Mouse (Mus musculus) heart, postnatal 0 days (tissue): ENCODE results near the gene Nfil3. TPM values are rescaled to one million over a fixed set of nuclear protein-coding genes. Genes with fewer than 3 reads are reported as not detected.

Experiments
- ATAC-seq: fragments of 200-750 bp; cut with Nextera tagmentation; 2 replicates; pipeline ENCODE4 v1.8.0; 2017; ENCODE audit warnings: low read depth, moderate number of reproducible peaks, moderate library complexity; ENCODE audit not compliant: insufficient read depth
- DNase-seq: peaks from one replicate; pipeline ENCODE4 v3.0.0-alpha.2; 2016; ENCODE audit warnings: low spot score
- H3K27ac ChIP-seq: fragments of 300-500 bp; sonication (generic); 2 replicates; pipeline ENCODE4 v1.5.1; 2014; ENCODE audit warnings: low read depth, mild to moderate bottlenecking
- H3K27me3 ChIP-seq: fragments of 300-500 bp; sonication (generic); 2 replicates; pipeline ENCODE4 v1.6.1; 2014; ENCODE audit warnings: low read length, mixed read lengths; ENCODE audit not compliant: control insufficient read depth, insufficient read depth
- H3K36me3 ChIP-seq: fragments of 300-500 bp; sonication (generic); replicated peaks from 2 replicates; pipeline ENCODE4 v1.6.1; 2014; ENCODE audit warnings: low read length, mixed read lengths; ENCODE audit not compliant: control insufficient read depth, insufficient read depth
- H3K4me1 ChIP-seq: fragments of 300-500 bp; sonication (generic); 2 replicates; pipeline ENCODE4 v1.6.1; 2014; ENCODE audit warnings: antibody characterized with exemption; ENCODE audit not compliant: control insufficient read depth, insufficient read depth
- H3K4me2 ChIP-seq: fragments of 300-500 bp; sonication (generic); 2 replicates; pipeline ENCODE4 v1.6.1; 2014; ENCODE audit warnings: low read depth, mild to moderate bottlenecking, low read length, moderate library complexity
- H3K4me3 ChIP-seq: fragments of 300-500 bp; sonication (generic); 2 replicates; pipeline ENCODE4 v1.5.1; 2014; ENCODE audit warnings: low read depth, low read length
- H3K9ac ChIP-seq: fragments of 300-500 bp; sonication (generic); replicated peaks from 2 replicates; pipeline ENCODE4 v1.6.1; 2014; ENCODE audit warnings: low read depth, low read length, mixed read lengths
- H3K9me3 ChIP-seq: fragments of 300-500 bp; sonication (generic); replicated peaks from 2 replicates; pipeline ENCODE4 v1.6.1; 2016; ENCODE audit warnings: low read length; ENCODE audit not compliant: control insufficient read depth
- CTCF ChIP-seq: IDR thresholded peaks from 2 replicates; pipeline ENCODE4 v1.5.1; 2016; ENCODE audit warnings: antibody characterized with exemption, control low read depth, low read depth
- EP300 ChIP-seq: IDR thresholded peaks from 2 replicates; pipeline ENCODE4 v1.6.1; 2016; ENCODE audit warnings: antibody characterized with exemption, low read depth
- WGBS: fragments of 180-500 bp; shearing (Covaris S2); extraction: QIAGEN DNeasy Blood & Tissue Kit; methylation state at CpG from one replicate; pipeline ENCODE4 v1.1.7; 2014; 5-methylcytosine and 5-hydroxymethylcytosine counted together
- polyA plus RNA-seq: library from polyadenylated mRNA; unstranded; fragments of >200 nt; fragmentation: Nextera tagmentation; extraction: Ambion mirVana; gene quantifications from 2 replicates; pipeline ENCODE4 v1.2.1, GENCODE M21; 2015
- total RNA-seq: library from RNA; depleted of rRNA; stranded (reverse); fragments of >200 nt; gene quantifications from 2 replicates; pipeline ENCODE4 v1.2.3, GENCODE M21; 2014; ENCODE audit warnings: low replicate concordance

The Nfil3 gene
- total and polyA plus RNA-seq, 2 experiments from 2014 or later: 16.5 to 20.0 TPM

DNA sequence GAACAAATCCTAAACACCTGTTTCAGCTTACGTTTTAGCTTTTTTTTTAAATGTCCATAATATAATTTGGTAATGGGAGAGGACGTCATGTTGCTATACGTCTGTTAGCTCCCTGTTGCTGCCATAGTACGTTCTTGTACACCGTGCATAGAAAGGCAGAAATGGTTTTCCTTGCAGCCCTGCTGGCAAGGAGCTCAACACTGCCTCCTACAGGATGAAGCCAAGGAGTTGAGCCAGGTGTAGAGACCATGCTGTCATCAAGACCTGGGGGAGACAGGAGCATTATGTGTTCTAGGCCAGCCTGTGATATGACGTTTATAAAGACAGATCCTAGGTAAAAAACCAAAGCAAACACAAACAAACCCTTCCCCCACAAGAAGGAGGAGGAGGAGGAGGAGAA is 36.2 kb upstream of the Nfil3 start:
- H3K36me3 ChIP-seq: no peaks in the 10 kb centered on the region
- H3K4me1 ChIP-seq: peaks cover 21% of the 10 kb centered on the region
- H3K4me2 ChIP-seq: no peak overlapping the region
- H3K27me3 ChIP-seq: no peaks in the 10 kb centered on the region
- WGBS: 84% methylated on average over 6 of the region's 6 CpGs
- DNase-seq: no peak
- no peaks in the 10 kb centered on the region for H3K9me3 ChIP-seq
- H3K27ac ChIP-seq: no peak overlapping the region
- no peak overlapping the region for H3K9ac ChIP-seq
- peak; percentile 46 for TF ChIP-seq CTCF
- TF ChIP-seq EP300: no peak
- H3K4me3 ChIP-seq: no peak overlapping the region
- ATAC-seq: no peak

DNA sequence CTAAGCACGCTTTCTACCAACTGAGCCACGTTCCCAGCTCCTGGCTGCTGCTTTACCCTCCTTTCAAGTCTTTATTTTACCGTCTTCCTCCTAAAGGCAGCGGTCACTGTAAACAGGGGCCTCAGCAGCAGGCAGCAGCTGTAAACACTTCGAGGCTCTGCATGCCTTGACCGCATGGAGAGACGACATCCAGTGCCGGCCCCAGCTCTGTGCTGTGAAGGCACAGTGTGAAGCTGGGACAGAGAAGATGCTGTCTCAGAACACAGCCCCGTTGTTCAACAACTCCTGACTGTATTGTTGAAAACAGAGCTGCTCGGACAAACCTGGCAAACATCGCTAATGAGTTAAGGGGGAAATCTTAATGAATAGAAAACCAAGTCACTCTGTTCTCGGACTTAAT is 30.6 kb upstream of the Nfil3 start:
- Histone ChIP-seq H3K27ac (no peak overlapping the region), H3K36me3 (no peaks in the 10 kb centered on the region), H3K27me3 (no peaks in the 10 kb centered on the region), H3K9me3 (no peaks in the 10 kb centered on the region), H3K4me2 (no peak overlapping the region), H3K4me1 (peaks cover 30% of the 10 kb centered on the region), H3K9ac (no peak overlapping the region), H3K4me3 (no peak overlapping the region)
- ATAC-seq (no peak), DNase-seq (no peak)
- WGBS: 52% methylated on average over 12 of the region's 12 CpGs
- TF ChIP-seq CTCF: no peak
- no peak for TF ChIP-seq EP300

DNA sequence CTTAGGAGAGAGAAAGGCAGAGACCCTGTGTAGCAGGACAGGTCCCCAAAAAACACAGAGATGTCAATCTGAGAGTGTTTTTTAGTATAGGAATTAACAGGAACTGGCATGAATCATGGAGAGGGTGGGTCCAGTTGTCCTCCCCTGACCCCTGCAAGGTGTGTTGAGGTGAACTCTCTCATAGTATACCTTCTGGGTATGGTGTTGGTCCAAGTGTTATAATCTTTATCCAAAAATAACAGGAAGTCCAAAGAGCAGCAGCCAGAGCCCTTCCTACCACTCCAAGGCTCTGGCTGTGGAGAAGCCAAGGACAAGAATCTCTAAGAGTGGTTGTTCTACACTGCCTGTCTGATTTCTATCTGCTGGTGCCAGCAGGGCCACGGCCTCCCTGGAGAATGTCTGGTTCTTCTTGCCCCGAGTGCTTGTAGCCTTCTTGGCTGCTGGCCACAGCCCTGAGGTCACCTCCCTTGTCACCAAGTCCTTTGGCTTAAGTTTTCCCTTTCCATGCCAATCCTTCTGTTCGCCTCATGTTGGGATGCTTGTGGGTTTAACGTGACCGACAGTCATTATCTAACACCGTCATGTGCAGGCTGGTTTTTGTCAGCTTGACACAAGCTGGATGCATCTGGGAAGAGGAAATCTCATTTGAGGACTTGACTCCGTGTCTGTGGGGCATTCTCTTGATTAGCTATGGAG is 27.8 kb upstream of the Nfil3 start:
- Histone ChIP-seq H3K36me3 (no peaks in the 10 kb centered on the region), H3K9ac (no peak overlapping the region), H3K27me3 (no peaks in the 10 kb centered on the region), H3K27ac (peak overlapping the region; percentile 86), H3K4me1 (peaks cover 29% of the 10 kb centered on the region), H3K4me2 (no peak overlapping the region), H3K4me3 (no peak overlapping the region), H3K9me3 (no peaks in the 10 kb centered on the region)
- DNase-seq (peak; percentile 88), ATAC-seq (peak; percentile 92)
- TF ChIP-seq EP300 (peak; percentile 100), CTCF (no peak; the same call in 1 of the 2 replicates)
- WGBS: 11% methylated on average over 7 of the region's 7 CpGs

DNA sequence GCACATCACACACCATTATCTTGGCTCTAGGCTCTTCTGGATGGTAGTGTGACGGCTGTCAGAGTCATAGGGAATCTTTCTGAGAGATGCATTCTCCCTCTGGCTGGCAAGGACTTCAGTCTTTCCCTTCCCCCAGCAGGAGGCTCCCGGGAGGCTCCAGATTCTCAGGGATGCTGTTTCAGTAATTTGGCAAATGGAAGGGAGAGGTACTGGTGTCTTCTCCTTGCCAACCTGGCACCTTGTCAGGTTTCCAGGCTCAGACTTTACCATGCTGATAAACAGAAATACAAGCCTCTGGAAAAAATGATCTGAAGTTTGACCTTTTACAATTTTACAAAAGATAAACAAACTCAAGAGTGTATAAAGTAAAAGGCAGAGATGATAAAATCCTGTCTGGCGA is 26.9 kb upstream of the Nfil3 start:
- Histone ChIP-seq H3K9me3 (no peaks in the 10 kb centered on the region), H3K4me2 (no peak overlapping the region), H3K27me3 (no peaks in the 10 kb centered on the region), H3K9ac (no peak overlapping the region), H3K4me3 (no peak overlapping the region), H3K4me1 (peaks cover 29% of the 10 kb centered on the region), H3K36me3 (no peaks in the 10 kb centered on the region), H3K27ac (peak overlapping the region; percentile 86)
- WGBS: 44% methylated on average over 3 of the region's 3 CpGs
- ATAC-seq (no peak), DNase-seq (no peak)
- TF ChIP-seq EP300 (no peak), CTCF (peak; percentile 17; the same call in 1 of the 2 replicates)

DNA sequence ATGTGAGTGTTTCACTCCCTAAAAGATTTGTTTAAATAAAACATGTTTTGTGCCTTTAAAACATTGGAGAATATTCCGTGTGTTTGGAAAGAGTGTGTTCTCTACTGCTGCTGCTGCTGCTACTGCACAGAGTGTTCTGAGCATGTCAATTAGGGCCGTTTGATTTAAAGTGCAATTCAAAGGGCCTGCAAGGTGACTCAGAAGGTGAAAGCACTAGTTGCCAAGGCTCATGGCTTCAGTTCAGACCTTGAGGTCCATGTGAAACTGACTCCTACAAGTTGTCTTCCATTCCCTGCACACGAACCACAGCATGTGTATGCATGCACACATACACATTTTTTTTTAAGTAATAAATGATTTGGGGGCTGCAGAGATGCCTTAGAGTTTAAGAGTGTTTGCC is 22.4 kb upstream of the Nfil3 start:
- H3K9ac ChIP-seq: no peak overlapping the region
- 44% methylated on average over 3 of the region's 3 CpGs for WGBS
- H3K4me2 ChIP-seq: no peak overlapping the region
- H3K36me3 ChIP-seq: no peaks in the 10 kb centered on the region
- peak; percentile 58 for DNase-seq
- H3K4me3 ChIP-seq: no peak overlapping the region
- TF ChIP-seq EP300: no peak
- no peak for TF ChIP-seq CTCF
- H3K27ac ChIP-seq: 0 out of 2 replicates have a peak overlapping the region, but pooled peaks have one; percentile 22
- H3K4me1 ChIP-seq: peaks cover 11% of the 10 kb centered on the region
- no peaks in the 10 kb centered on the region for H3K27me3 ChIP-seq
- ATAC-seq: no peak
- H3K9me3 ChIP-seq: no peaks in the 10 kb centered on the region

DNA sequence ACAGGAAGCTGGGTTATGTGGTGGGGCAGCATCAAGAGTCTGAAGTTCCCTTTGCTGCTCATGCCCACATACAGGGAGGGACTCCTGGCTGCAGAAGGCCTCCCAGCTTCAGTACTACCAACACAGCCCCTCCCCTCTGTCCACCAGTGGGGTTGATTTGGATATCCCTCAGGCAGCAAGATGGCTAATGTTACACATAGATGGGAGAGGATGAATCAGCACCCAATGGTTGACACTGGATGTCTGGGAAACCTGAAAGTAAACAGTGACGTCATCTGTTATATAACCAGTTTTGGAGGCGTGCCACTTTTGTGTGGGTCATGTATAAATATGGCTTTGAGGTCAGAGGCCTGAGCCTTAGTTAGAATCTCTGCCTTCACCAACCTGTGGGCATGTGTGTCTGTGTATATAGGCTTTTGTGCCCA is 20.6 kb upstream of the Nfil3 start:
- no peaks in the 10 kb centered on the region; the same call in 1 of the 2 replicates for H3K4me1 ChIP-seq
- no peaks in the 10 kb centered on the region for H3K36me3 ChIP-seq
- H3K9me3 ChIP-seq: no peaks in the 10 kb centered on the region
- no peaks in the 10 kb centered on the region for H3K27me3 ChIP-seq
- 64% methylated on average over 2 of the region's 2 CpGs for WGBS
- TF ChIP-seq CTCF (no peak), EP300 (no peak)
- no peak overlapping the region for H3K4me2 ChIP-seq
- no peak for DNase-seq
- H3K9ac ChIP-seq: no peak overlapping the region
- ATAC-seq: peak; percentile 61
- H3K27ac ChIP-seq: no peak overlapping the region
- no peak overlapping the region for H3K4me3 ChIP-seq
